Comparison of ENCODE assay signal across 8 mouse cellular contexts in the genomic region with DNA sequence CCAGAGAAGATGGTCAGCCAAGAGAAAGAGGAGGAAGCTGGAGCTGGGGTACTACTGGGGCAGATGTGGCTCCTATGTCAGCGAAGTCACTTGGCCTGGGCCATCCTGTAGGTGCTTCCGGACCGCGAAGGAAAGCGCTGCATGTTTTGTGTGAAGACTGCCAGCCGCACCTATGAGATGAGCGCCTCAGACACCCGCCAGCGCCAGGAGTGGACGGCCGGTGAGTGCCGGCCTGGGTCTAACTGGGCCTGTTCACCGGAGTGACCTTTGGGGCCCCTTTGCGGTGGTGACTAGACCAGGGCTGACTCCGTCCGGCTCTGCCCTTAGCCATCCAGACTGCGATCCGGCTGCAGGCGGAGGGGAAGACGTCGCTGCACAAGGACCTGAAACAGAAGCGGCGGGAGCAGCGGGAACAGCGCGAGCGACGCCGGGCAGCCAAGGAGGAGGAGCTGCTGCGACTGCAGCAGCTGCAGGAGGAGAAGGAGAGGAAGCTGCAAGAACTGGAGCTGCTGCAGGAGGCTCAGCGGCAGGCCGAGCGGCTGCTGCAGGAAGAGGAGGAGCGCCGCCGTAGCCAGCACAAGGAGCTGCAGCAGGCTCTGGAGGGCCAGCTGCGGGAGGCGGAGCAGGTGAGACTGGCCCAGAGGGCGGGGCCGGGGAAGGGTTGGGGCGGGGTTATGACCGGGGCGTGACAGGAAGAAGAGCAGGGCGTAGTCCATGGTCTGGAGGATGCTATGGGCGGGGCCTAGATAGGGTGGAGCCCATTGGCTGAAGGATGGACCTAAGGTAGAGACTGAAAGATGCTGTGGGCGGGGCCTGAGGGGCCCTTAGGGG. TPM values are rescaled to one million over a fixed set of nuclear protein-coding genes. Genes with fewer than 3 reads are reported as not detected.
DNase-seq lines count a peak whose midpoint lies in the region; ATAC-seq lines count a peak whose summit lies in the region.

No protein-coding gene starts in this region.

- no peak overlapping the region; the same call in 1 of the 2 replicates for H3K27ac ChIP-seq in heart, embryonic 13.5 days (replicated peaks)
- H3K27ac ChIP-seq in liver, embryonic 13.5 days, result peak overlapping the region; percentile 60
- H3K27ac ChIP-seq in stomach, embryonic 14.5 days (ENCODE audit: low read length), result peak overlapping the region; percentile 88

- peak; percentile 93 for DNase-seq in c-Kit-negative CD71-positive TER-119-positive erythroid progenitor cells, embryonic 14.5 days (ENCODE audit: low read depth, low spot score)
- DNase-seq in fat pad, adult 2 months (ENCODE audit: extremely low read depth, low read depth, low spot score), result peak; percentile 66
- peak; percentile 97 for DNase-seq in kidney, postnatal 10 days
- peak; percentile 93 for DNase-seq in liver, embryonic 13.5 days
- peak; percentile 86 to 91 for DNase-seq in natural killer cell, adult 2 months (ENCODE audit: low spot score in 2 of 2)

- WGBS in heart, embryonic 13.5 days, result 1% methylated on average over 46 of the region's 46 CpGs
- WGBS in liver, embryonic 13.5 days (ENCODE audit: insufficient replicate concordance), result 2% methylated on average over 46 of the region's 46 CpGs
- WGBS in stomach, embryonic 14.5 days, result 2% methylated on average over 46 of the region's 46 CpGs

- peak overlapping the region; percentile 58 for H3K4me3 ChIP-seq in heart, embryonic 13.5 days
- H3K4me3 ChIP-seq in liver, embryonic 13.5 days (replicated peaks), result peak overlapping the region; percentile 65
- H3K4me3 ChIP-seq in stomach, embryonic 14.5 days (ENCODE audit: low read depth, low read length), result peak overlapping the region; percentile 49

- H3K9me3 ChIP-seq in heart, embryonic 13.5 days, result no peaks in the 10 kb centered on the region
- no peaks in the 10 kb centered on the region for H3K9me3 ChIP-seq in liver, embryonic 13.5 days (replicated peaks)
- no peaks in the 10 kb centered on the region for H3K9me3 ChIP-seq in stomach, embryonic 14.5 days (ENCODE audit: control insufficient read depth, low read depth, low read length)

- H3K36me3 ChIP-seq in heart, embryonic 13.5 days, result no peaks in the 10 kb centered on the region
- peaks cover 25% of the 10 kb centered on the region; the same call in 1 of the 2 replicates for H3K36me3 ChIP-seq in liver, embryonic 13.5 days
- H3K36me3 ChIP-seq in stomach, embryonic 14.5 days (ENCODE audit: control insufficient read depth, insufficient read depth, low read length), result no peaks in the 10 kb centered on the region

- H3K27me3 ChIP-seq in heart, embryonic 13.5 days (replicated peaks), result peaks cover 16% of the 10 kb centered on the region; the same call in 1 of the 2 replicates
- H3K27me3 ChIP-seq in liver, embryonic 13.5 days, result no peaks in the 10 kb centered on the region
- H3K27me3 ChIP-seq in stomach, embryonic 14.5 days (ENCODE audit: control insufficient read depth, insufficient read depth, low read length), result no peaks in the 10 kb centered on the region

- H3K9ac ChIP-seq in heart, embryonic 13.5 days, result peak overlapping the region; percentile 81
- peak overlapping the region; percentile 76 for H3K9ac ChIP-seq in liver, embryonic 13.5 days
- peak overlapping the region; percentile 58 for H3K9ac ChIP-seq in stomach, embryonic 14.5 days (replicated peaks; ENCODE audit: low read depth, low read length)

- H3K4me2 ChIP-seq in heart, embryonic 13.5 days, result peak overlapping the region; percentile 87
- H3K4me2 ChIP-seq in liver, embryonic 13.5 days, result peak overlapping the region; percentile 93
- H3K4me2 ChIP-seq in stomach, embryonic 14.5 days (replicated peaks; ENCODE audit: low read depth, low read length), result peak overlapping the region; percentile 99

- peak; percentile 77 for ATAC-seq in CD4-positive, CD25-positive, alpha-beta regulatory T cell, adult 4 months
- peak; percentile 93 for ATAC-seq in heart, embryonic 13.5 days (ENCODE audit: extremely low read depth, insufficient number of reproducible peaks, low FRiP score, low TSS enrichment)
- peak; percentile 94 for ATAC-seq in liver, embryonic 13.5 days (ENCODE audit: low read depth)
- ATAC-seq in stomach, embryonic 14.5 days (ENCODE audit: insufficient number of reproducible peaks, insufficient read depth, low FRiP score, low read depth), result peak; percentile 93

- H3K4me1 ChIP-seq in heart, embryonic 13.5 days, result peaks cover 25% of the 10 kb centered on the region
- peaks cover 49% of the 10 kb centered on the region for H3K4me1 ChIP-seq in liver, embryonic 13.5 days (replicated peaks)
- H3K4me1 ChIP-seq in stomach, embryonic 14.5 days (ENCODE audit: control insufficient read depth, insufficient read depth, low read length), result peaks cover 4% of the 10 kb centered on the region; the same call in 1 of the 2 replicates

RNA-seq across cellular contexts. Expression of a gene that starts 8.7 kb away (rescaled TPM):
- 1 to 10 TPM; 2.6 to 4.6 TPM for polyA plus RNA-seq in CD4-positive, CD25-positive, alpha-beta regulatory T cell, adult 4 months (2017; shearing (Covaris generic))
- 1.1 and 1.5 TPM in 2 replicates for polyA plus RNA-seq in heart, embryonic 13.5 days (2015; fragmentation: Nextera tagmentation; extraction: Ambion mirVana)
- polyA plus RNA-seq in liver, embryonic 13.5 days (2015; fragmentation: Nextera tagmentation; extraction: Ambion mirVana), result 1.3 and 1.4 TPM in 2 replicates
- 3.4 TPM in 2 replicates for polyA plus RNA-seq in stomach, embryonic 14.5 days (2014; fragmentation: Nextera tagmentation; extraction: Ambion mirVana)

RNA-seq across cellular contexts. Expression of a gene that starts 16.2 kb away (rescaled TPM):
- polyA plus RNA-seq in CD4-positive, CD25-positive, alpha-beta regulatory T cell, adult 4 months (2017; shearing (Covaris generic)), result 10 to 100 TPM; 30.3 to 34.6 TPM
- polyA plus RNA-seq in heart, embryonic 13.5 days (2015; fragmentation: Nextera tagmentation; extraction: Ambion mirVana), result 3.0 and 3.3 TPM in 2 replicates
- polyA plus RNA-seq in liver, embryonic 13.5 days (2015; fragmentation: Nextera tagmentation; extraction: Ambion mirVana), result 14.6 and 14.8 TPM in 2 replicates
- polyA plus RNA-seq in stomach, embryonic 14.5 days (2014; fragmentation: Nextera tagmentation; extraction: Ambion mirVana), result 4.1 and 4.3 TPM in 2 replicates

RNA-seq across cellular contexts. Expression of a gene that starts 46.8 kb away (rescaled TPM):
- polyA plus RNA-seq in CD4-positive, CD25-positive, alpha-beta regulatory T cell, adult 4 months (2017; shearing (Covaris generic)), result 1 to 10 TPM; 2.9 to 5.5 TPM
- 24.2 and 25.7 TPM in 2 replicates for polyA plus RNA-seq in heart, embryonic 13.5 days (2015; fragmentation: Nextera tagmentation; extraction: Ambion mirVana)
- polyA plus RNA-seq in liver, embryonic 13.5 days (2015; fragmentation: Nextera tagmentation; extraction: Ambion mirVana), result 5.6 and 5.9 TPM in 2 replicates
- polyA plus RNA-seq in stomach, embryonic 14.5 days (2014; fragmentation: Nextera tagmentation; extraction: Ambion mirVana), result 32.5 and 37.3 TPM in 2 replicates
